9 mouse cellular contexts compared by ENCODE assay signal in genomic region chr9:44076764-44077120, GRCm38 (mm10). TPM values are rescaled to one million over a fixed set of nuclear protein-coding genes. Genes with fewer than 3 reads are reported as not detected.
DNase-seq lines count a peak whose midpoint lies in the region; ATAC-seq and TF ChIP-seq lines count a peak whose summit lies in the region.
"Had no signal": no experiment of that assay in that cellular context is flagged by ENCODE, and none has a peak within 500 bp of the region (broad histone marks: within the 10 kb centered on the region; RNA-seq: fewer than 3 reads in every experiment).

No protein-coding gene starts in this region.

- peak; percentile 71 for TF ChIP-seq CTCF in hindbrain, postnatal 0 days (IDR thresholded peaks at IDR 0.05; ENCODE audit: low read depth)

- H3K4me1 ChIP-seq in hindbrain, postnatal 0 days (ENCODE audit: insufficient read depth, low read length), result no peaks in the 10 kb centered on the region; the same call in 1 of the 2 replicates
- peaks cover 12% of the 10 kb centered on the region; the same call in 1 of the 2 replicates for H3K4me1 ChIP-seq in liver, embryonic 13.5 days (replicated peaks)

- peak; percentile 67 to 74 for DNase-seq in right cerebral cortex, postnatal 10 days (ENCODE audit: low spot score in 2 of 2)
- DNase-seq in right cerebral cortex, postnatal 14 days, result no peak
- DNase-seq in ZHBTc4 (ENCODE audit: low read depth, low spot score), result peak; percentile 86
- DNase-seq in embryo, embryonic 9.5 days (ENCODE audit: extremely low spot score), result peak; percentile 66
- peak; percentile 84 for DNase-seq in hindbrain, postnatal 0 days (ENCODE audit: low spot score)
- peak; percentile 47 for DNase-seq in liver, embryonic 13.5 days
- peak; percentile 93 for DNase-seq in skeletal muscle tissue, adult 2 months (ENCODE audit: low read depth, low spot score)

- 0 out of 2 replicates have a peak overlapping the region, but pooled peaks have one; percentile 21 for H3K4me2 ChIP-seq in hindbrain, postnatal 0 days (ENCODE audit: low read depth, low read length)
- no peak overlapping the region for H3K4me2 ChIP-seq in liver, embryonic 13.5 days
- H3K4me2 ChIP-seq: neural tube, embryonic 12.5 days had no signal

- no peak overlapping the region for H3K27ac ChIP-seq in hindbrain, postnatal 0 days
- H3K27ac ChIP-seq in liver, embryonic 13.5 days, result no peak overlapping the region
- H3K27ac ChIP-seq: neural tube, embryonic 12.5 days had no signal

- WGBS in hindbrain, postnatal 0 days, result 14% methylated on average over 5 of the region's 5 CpGs
- WGBS in liver, embryonic 13.5 days (ENCODE audit: insufficient replicate concordance), result 11% methylated on average over 5 of the region's 5 CpGs

- no peaks in the 10 kb centered on the region for H3K36me3 ChIP-seq in hindbrain, postnatal 0 days (ENCODE audit: insufficient read depth, low read length)
- no peaks in the 10 kb centered on the region for H3K36me3 ChIP-seq in liver, embryonic 13.5 days
- H3K36me3 ChIP-seq: neural tube, embryonic 12.5 days had no signal

- H3K9ac ChIP-seq in hindbrain, postnatal 0 days (replicated peaks; ENCODE audit: low read length), result no peak overlapping the region
- no peak overlapping the region for H3K9ac ChIP-seq in liver, embryonic 13.5 days
- H3K9ac ChIP-seq: neural tube, embryonic 12.5 days had no signal

- H3K9me3 ChIP-seq in hindbrain, postnatal 0 days (ENCODE audit: low read length), result no peaks in the 10 kb centered on the region
- no peaks in the 10 kb centered on the region for H3K9me3 ChIP-seq in liver, embryonic 13.5 days (replicated peaks)
- H3K9me3 ChIP-seq: neural tube, embryonic 12.5 days had no signal

- no peak for ATAC-seq in hindbrain, postnatal 0 days
- ATAC-seq in liver, embryonic 13.5 days (ENCODE audit: low read depth), result 0 out of 2 replicates have a peak, but pooled peaks have one; percentile 14

- H3K27me3 ChIP-seq in hindbrain, postnatal 0 days (ENCODE audit: insufficient read depth, low read length), result no peaks in the 10 kb centered on the region
- peaks cover 15% of the 10 kb centered on the region for H3K27me3 ChIP-seq in liver, embryonic 13.5 days
- H3K27me3 ChIP-seq: neural tube, embryonic 12.5 days had no signal

- no peak overlapping the region for H3K4me3 ChIP-seq in hindbrain, postnatal 0 days (ENCODE audit: low read length)
- H3K4me3 ChIP-seq in liver, embryonic 13.5 days (replicated peaks), result no peak overlapping the region
- H3K4me3 ChIP-seq: neural tube, embryonic 12.5 days had no signal

RNA-seq across cellular contexts. Expression of gene Usp2, which starts 9.9 kb away (rescaled TPM):
- 11.0 and 14.2 TPM in 2 replicates for total RNA-seq in hindbrain, postnatal 0 days (2014; rRNA removed)
- polyA plus RNA-seq in hindbrain, postnatal 0 days (2015; fragmentation: Nextera tagmentation; extraction: Ambion mirVana), result 19.6 and 20.5 TPM in 2 replicates
- polyA plus RNA-seq in liver, embryonic 13.5 days (2015; fragmentation: Nextera tagmentation; extraction: Ambion mirVana), result 1.8 and 3.0 TPM in 2 replicates

RNA-seq across cellular contexts. Expression of gene Mfrp, which starts 24.8 kb away (rescaled TPM):
- 2.8 and 4.0 TPM in 2 replicates for total RNA-seq in hindbrain, postnatal 0 days (2014; rRNA removed)
- polyA plus RNA-seq in hindbrain, postnatal 0 days (2015; fragmentation: Nextera tagmentation; extraction: Ambion mirVana), result 0.24 and 0.50 TPM in 2 replicates
- polyA plus RNA-seq in liver, embryonic 13.5 days (2015; fragmentation: Nextera tagmentation; extraction: Ambion mirVana), result not detected in 2 replicates
- total RNA-seq: gastrocnemius, postnatal 4 days had no signal

RNA-seq across cellular contexts. Expression of gene C1qtnf5, which starts 30.3 kb away (rescaled TPM):
- 36.7 and 39.5 TPM in 2 replicates for total RNA-seq in hindbrain, postnatal 0 days (2014; rRNA removed)
- polyA plus RNA-seq in hindbrain, postnatal 0 days (2015; fragmentation: Nextera tagmentation; extraction: Ambion mirVana), result 12.3 and 12.8 TPM in 2 replicates
- polyA plus RNA-seq in liver, embryonic 13.5 days (2015; fragmentation: Nextera tagmentation; extraction: Ambion mirVana), result 0.17 and 0.20 TPM in 2 replicates

RNA-seq across cellular contexts. Expression of gene Thy1, which starts 33.6 kb away (rescaled TPM):
- 131 and 138 TPM in 2 replicates for total RNA-seq in hindbrain, postnatal 0 days (2014; rRNA removed)
- 49.6 and 51.1 TPM in 2 replicates for polyA plus RNA-seq in hindbrain, postnatal 0 days (2015; fragmentation: Nextera tagmentation; extraction: Ambion mirVana)
- 0.15 and 0.24 TPM in 2 replicates for polyA plus RNA-seq in liver, embryonic 13.5 days (2015; fragmentation: Nextera tagmentation; extraction: Ambion mirVana)

RNA-seq across cellular contexts. Expression of gene Gm49380, which starts 36.6 kb away (rescaled TPM):
- total RNA-seq in hindbrain, postnatal 0 days (2014; rRNA removed), result not detected in 2 replicates
- polyA plus RNA-seq in hindbrain, postnatal 0 days (2015; fragmentation: Nextera tagmentation; extraction: Ambion mirVana), result 0.21 TPM in 1 of 2 replicates, not detected in the other
- 0.05 TPM in 1 of 2 replicates, not detected in the other for polyA plus RNA-seq in liver, embryonic 13.5 days (2015; fragmentation: Nextera tagmentation; extraction: Ambion mirVana)

Comparison
In these comparisons a context has a peak if more than half of its experiments do, and no peak if none do; other contexts are left out.
1. RNA of gene C1qtnf5, which starts 30.3 kb away (polyA plus RNA-seq): 12.3 to 12.8 TPM in hindbrain, postnatal 0 days; 0.17 to 0.20 TPM in liver, embryonic 13.5 days; every median in the first group is over 10 times any median in the second.